Mouse (Mus musculus) heart, postnatal 36 days (tissue): ENCODE results near the gene Sel1l. TPM values are rescaled to one million over a fixed set of nuclear protein-coding genes. Genes with fewer than 3 reads are reported as not detected.

Experiments used
- DNase-seq, 2 experiments: peaks; one replicate each; pipeline ENCODE4 v3.0.0; 2021 to 2022
- intact Hi-C: fragments of 180-260 bp; cut with DNase I; formaldehyde crosslinking; loops from one replicate; pipeline ENCODE4 v1.15.1; 2025
- total RNA-seq, 2 experiments: library from RNA; stranded (reverse); gene quantifications; 2 replicates each; pipeline ENCODE4 v1.2.3; 2021

The Sel1l gene
- 10 to 100 TPM; 63.9 to 67.0 TPM for total RNA-seq

DNA sequence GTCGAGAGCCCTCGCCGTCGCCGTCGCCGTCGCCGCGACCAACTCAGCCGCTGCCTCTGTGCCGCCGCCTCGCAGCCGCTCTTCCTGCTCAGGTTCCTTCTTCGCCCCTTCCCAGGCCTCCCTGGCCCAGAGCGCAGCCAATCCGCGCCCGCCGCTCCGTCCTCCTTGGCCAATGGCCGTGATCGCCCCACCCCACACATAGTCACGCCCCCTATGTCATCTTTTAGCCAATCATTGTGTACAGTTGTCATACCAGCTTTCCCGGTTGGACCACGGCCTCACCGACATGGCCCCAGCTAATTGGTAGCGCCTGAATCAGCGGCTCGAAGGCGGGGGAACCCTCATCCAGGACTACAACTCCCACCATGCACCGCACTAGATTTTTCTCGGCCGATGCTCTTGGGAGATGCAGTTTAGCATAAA, at the start of gene Sel1l:
Gene Sel1l (minus strand): TSS at position 113 of the 423 bp plus-strand sequence.
- intact Hi-C loops = loop anchor here (5.0 kb wide), 1 partner anchor 257 kb away; the partner anchor contains the start of gene Gtf2a1
- peak; percentile 95 for DNase-seq

DNA sequence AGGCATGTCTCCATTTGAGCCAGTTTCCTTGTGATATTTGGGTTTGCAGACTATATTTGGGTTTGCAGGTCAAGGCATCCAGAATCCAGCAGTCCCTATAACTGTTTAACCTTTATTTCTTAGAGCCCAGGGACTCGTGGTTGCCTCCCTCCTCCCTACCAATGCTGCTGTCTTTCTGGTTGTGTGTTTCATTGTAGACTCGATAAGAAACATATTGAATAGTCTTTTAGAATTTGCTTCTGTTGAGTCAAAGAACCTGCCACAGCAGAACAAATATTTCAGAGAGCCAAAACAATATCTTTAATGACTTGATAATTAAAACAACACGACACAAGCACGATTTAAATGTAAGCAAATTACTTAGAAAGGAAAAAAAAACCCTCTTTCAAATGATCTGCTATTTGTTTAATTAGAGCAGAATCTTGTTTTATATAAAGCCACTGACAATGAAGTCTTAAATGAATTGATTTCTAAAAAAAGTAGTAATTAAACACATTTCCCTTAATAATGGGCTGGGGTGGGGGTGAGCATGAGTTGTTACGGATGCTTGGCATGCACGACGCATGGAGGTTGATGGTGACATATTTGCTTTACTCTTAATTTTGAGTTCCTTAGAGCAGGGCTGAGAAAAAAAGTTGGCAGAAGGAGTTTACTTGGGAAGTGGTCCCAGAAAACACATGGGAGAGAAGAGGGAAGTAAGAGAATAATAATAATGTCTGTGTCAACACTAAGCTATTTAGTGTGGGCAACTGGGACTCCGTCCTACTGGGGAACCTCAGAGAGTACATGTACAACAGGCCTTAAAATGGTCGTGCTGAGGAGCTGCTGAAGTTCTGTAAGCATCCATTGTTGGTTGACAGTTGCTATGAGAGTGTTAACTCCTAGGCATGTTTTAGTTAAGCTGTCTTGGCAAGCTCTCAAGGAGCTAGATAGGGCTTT, 43.9 kb upstream of the Sel1l start:
- no peak for DNase-seq
- intact Hi-C loops = no loop called here

DNA sequence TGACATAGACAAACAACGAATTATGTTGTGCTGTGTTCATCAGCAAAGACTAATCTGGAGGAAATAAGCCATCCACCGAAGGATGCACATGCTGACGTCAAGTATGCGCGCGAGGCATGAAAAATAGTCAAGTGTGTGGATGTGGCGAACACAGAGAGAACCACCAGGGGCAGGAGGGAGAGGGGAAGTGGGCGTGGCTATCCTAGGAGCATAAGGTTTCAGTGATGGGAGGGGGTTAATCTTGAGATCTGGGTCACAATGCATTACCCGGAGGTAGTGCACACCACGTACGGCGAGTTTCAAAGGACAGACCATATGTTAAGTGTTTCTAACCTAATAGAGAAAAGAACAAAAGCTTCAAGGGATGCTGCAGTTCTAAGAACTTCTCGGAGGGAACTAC, 31.5 kb upstream of the Sel1l start:
- DNase-seq = no peak
- intact Hi-C loops = no loop called here

- DNase-seq = no peak
- intact Hi-C loops = no loop called here
Measured at GRCm38 (mm10) chr12:91878912-91879250, 29.9 kb upstream of the Sel1l start.

GRCm38 (mm10) chr12:91878056-91878911, 29.3 kb upstream of the Sel1l start:
- intact Hi-C loops = no loop called here
- DNase-seq = no peak

DNA sequence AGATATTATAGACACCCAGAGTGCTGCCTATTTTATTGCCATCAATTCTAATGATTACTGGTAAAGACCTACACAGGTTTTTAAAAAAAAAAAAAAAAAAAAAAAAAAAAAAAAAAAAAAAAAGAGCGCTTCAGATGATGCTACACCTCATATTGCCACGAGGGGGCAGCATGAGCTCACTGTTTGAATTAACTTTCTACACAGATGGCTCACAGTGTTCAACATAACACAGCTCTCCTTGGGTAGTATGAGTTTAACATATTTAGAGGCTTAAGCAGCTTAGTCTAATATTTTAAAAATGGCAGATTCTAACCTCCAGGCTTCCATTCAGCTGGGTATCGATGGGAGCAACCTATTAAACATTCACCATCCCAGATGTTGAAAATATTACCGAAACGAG, 28.7 kb upstream of the Sel1l start:
- peak; percentile 12 to 35 for DNase-seq
- intact Hi-C loops = no loop called here

DNA sequence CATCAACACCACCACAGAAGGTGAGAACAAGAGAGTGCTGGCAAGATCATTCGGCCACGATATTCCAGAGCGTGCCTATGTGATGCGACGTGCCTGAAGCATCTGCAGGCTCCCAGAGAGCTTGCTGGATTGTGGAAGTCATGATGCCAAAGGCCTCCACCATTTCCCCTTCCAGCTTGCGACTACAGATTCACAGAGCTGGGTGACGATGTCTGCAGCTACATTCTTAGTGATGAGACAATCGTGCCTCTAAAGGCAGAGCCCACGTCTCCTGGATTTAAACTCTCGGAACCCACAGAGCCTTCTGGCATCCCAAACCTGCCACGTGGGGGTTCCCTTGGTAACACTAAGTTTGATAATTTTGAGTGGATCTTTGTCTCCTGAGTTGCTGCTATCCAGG, 21.7 kb upstream of the Sel1l start:
- intact Hi-C loops = no loop called here
- DNase-seq = no peak

GRCm38 (mm10) chr12:91869352-91869751, 20.4 kb upstream of the Sel1l start:
- intact Hi-C loops = no loop called here
- DNase-seq = no peak

DNA sequence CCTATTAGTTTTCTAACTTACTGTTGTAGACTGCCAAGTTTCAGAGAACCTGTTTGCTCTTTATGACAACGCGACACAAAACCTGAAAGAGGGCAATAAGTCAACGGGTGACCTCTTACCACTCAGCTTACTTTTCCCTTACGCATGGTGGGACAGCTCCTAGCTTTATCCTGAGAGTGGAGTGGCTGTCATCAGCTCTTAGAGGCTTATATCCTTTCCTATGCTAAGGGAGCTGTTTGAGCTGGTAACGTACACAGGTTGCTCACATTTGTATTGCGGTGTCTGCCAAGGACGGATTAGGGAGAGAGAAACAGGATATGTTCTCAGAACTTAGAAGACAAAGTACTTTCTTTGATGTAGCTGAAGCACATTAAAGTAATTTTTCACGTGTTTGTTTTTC, 5.4 kb upstream of the Sel1l start:
- DNase-seq = no peak

GRCm38 (mm10) chr12:91848394-91849044, 438 bp downstream of the Sel1l start:
- intact Hi-C loops = loop anchor here (5.0 kb wide), 1 partner anchor 256 kb away; the partner anchor contains the start of gene Gtf2a1
- no peak for DNase-seq

More for the DNA sequence above, 5.4 kb upstream of the Sel1l start:
- intact Hi-C loops = no loop called here

DNA sequence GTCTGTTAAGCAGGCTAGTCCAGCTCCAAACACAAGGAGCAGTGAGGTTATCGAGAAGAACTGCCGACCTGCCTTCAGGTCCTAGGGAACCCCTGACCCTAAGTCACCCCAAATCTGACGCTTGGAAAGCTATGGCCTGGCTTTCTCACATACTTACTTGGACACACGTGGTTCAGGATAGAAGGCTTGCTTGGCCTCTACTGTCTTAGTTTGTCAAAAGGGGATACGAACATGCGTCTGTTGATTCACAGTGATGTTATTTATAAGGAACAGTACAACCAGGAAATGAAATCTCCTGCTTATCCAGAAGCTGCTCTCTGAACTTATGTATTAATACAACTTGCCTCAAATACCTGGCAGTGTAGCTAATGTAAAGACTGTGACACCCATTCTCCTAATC, 2.9 kb downstream of the Sel1l start:
- intact Hi-C loops = loop anchor here (5.0 kb wide), 1 partner anchor 254 kb away; the partner anchor contains the start of gene Gtf2a1

DNA sequence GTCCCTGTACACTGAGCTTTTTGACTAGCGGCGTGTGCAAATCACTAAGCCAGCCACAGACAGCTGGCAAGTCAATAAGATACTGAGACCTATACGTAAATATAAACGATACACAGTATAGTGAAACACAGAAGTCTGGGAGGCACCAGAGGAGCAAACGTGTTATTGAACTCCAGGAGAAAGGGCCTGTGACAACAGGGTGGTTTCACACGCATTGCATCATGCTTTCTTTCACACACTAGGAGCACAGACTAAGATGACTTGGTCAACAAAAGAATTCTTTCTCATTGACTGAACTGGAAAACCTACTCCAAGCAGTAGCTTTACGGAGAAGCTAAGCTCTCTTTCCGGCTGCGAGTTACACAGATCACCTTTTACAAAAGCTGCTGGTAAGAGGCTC, 3.6 kb downstream of the Sel1l start:
- no peak for DNase-seq
- intact Hi-C loops = loop anchor here (5.0 kb wide), 1 partner anchor 253 kb away; the partner anchor contains the start of gene Gtf2a1

More for the DNA sequence above, 2.9 kb downstream of the Sel1l start:
- no peak for DNase-seq

- DNase-seq = no peak
- intact Hi-C loops = no loop called here
Measured at GRCm38 (mm10) chr12:91844542-91844941, 4.4 kb downstream of the Sel1l start.

DNA sequence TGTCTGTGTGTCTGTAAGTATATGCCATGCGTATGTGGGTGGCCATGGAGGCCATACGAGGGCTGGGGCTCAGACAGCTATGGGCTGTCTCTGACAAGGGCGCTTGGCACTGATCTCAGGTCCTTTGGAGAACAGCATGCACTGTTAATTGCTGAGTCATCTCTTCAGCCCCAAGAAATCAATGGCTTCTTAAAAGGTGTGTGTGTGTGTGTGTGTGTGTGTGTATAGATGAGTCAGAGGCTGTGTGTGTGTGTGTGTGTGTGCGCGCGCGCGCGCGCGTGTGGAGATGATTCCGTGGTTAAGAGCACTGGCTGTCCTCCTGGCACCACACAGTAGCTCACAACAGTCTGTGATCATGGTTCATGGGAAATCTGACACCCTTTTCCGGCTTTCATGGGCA, 5.1 kb downstream of the Sel1l start:
- no peak for DNase-seq
- intact Hi-C loops = no loop called here

GRCm38 (mm10) chr12:91841714-91842113, 7.2 kb downstream of the Sel1l start:
- intact Hi-C loops = no loop called here

DNA sequence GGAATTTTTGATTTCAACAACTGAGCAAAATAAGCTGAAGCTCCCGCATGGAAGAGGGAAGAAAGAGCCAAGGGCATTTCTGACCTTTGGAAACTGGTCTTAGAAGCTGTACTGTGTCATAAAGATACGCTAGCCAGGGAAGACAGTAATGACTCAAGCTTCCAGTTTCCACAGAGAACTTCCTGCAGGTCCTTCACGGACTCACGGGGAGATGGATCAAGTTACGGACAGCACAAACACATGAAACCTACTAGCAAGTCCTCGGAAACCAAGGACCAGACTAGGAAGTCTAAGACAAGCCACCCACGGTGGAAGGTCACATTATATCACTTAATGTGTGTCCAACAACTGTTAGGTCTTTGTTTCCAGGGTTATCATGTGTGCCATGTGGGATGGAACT, 10.7 kb downstream of the Sel1l start:
- DNase-seq = no peak
- intact Hi-C loops = no loop called here

More at GRCm38 (mm10) chr12:91841714-91842113, 7.2 kb downstream of the Sel1l start:
- no peak for DNase-seq

DNA sequence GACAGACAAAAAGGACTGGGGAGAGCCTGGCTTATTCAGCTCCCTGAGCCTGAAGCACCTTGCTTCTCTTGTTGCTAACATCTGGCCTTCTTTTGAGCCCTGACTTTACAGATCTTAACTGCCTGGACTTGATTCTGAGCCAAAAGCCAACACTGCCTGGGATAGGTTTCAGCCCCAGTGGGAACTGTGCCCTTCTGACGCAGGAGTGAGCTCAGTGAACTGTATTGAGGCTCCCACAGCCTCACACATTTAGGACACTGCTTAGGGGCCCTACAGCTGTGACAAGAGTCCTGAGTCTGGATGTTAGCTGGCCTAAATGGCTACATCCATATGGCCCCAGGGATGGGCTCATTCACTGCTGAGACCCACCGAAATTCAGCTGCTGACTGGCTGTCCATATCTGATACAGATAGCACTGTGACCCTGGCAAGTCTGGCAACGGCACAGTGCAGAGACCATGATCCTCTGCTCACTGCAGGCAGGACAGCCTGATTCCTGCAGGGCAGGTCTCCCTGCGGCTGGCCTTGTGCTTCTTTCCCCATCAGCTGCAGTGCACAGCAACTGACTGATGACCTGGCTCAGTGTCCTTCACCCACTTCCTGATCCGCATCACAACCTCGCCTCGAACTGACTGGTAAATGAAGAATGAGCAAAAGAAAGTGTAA, 11.4 kb downstream of the Sel1l start:
- intact Hi-C loops = no loop called here
- DNase-seq = no peak

DNA sequence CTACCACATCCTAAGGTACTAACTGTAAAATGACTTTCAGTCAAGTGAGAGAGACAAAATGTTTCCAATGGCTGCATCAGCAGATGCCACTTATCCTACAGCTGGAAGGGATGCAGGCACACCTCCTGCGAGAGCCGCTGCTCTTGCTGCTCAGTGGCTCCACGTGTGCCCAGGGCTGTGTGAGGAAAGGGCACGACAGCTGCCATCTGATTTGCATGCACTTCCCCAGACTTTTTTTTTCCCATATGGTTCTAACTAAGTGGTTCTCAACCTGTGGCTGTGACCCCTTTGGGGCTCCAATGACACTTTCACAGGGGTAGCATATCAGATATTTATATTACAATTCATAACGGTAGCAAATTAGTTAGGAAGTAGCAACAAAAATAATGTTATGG, 15.0 kb downstream of the Sel1l start:
- intact Hi-C loops = no loop called here
- no peak for DNase-seq

- intact Hi-C loops = no loop called here
- DNase-seq = no peak
Measured at GRCm38 (mm10) chr12:91833237-91833938, 15.6 kb downstream of the Sel1l start.

- intact Hi-C loops = no loop called here
- DNase-seq = no peak
Measured at GRCm38 (mm10) chr12:91831410-91831809, 17.5 kb downstream of the Sel1l start.
